ENCODE assay signal across 8 mouse cellular contexts in the genomic region with DNA sequence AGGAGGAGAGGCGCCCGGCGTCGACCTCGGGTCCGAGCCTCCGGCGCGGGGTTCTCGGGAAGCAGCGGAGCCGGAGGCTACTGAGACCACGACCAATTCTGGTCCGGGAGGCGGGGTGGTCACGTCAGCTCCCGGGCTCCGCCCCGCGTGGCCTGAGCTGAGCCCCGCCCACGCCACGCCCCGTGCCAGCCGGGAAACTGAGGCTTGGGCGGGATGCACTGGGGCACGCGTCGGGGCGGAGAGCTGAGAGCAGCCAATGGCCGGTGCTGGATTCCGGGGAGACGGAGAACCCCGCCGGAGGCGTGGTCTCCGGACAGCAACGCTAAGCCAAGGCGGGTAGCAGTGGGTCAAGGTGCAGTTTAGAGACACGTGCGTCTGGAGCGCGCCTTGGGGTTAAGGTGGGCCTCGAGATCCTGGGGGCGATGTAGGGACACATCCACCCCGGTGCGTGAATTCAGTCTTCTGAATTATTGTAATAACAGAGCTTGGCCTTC. TPM values are rescaled to one million over a fixed set of nuclear protein-coding genes. Genes with fewer than 3 reads are reported as not detected.
DNase-seq lines count a peak whose midpoint lies in the region; ATAC-seq and TF ChIP-seq lines count a peak whose summit lies in the region.

A gene (minus strand): TSS at position 133 of the 494 bp plus-strand sequence.

- H3K9me3 ChIP-seq in hindbrain, embryonic 10.5 days, result no peaks in the 10 kb centered on the region

- ATAC-seq in neutrophil, adult 5-6 weeks (ENCODE audit: extremely low read depth, insufficient number of reproducible peaks, low FRiP score, poor library complexity, severe bottlenecking), result no peak

- peaks cover 37% of the 10 kb centered on the region for H3K4me1 ChIP-seq in hindbrain, embryonic 10.5 days (replicated peaks)
- H3K4me1 ChIP-seq in lung, adult 2 months (ENCODE audit: control insufficient read depth, insufficient read depth, low read length), result no peaks in the 10 kb centered on the region

- H3K36me3 ChIP-seq in hindbrain, embryonic 10.5 days, result peaks cover 25% of the 10 kb centered on the region

- TF ChIP-seq CTCF in lung, adult 2 months (IDR thresholded peaks at IDR 0.05; ENCODE audit: insufficient read depth, low read length), result no peak

- H3K27me3 ChIP-seq in hindbrain, embryonic 10.5 days (ENCODE audit: insufficient read depth, poor library complexity, severe bottlenecking), result no peaks in the 10 kb centered on the region; the same call in 1 of the 2 replicates

- WGBS in hindbrain, embryonic 10.5 days, result under 1% methylated on average over 47 of the region's 47 CpGs
- 1% methylated on average over 46 of the region's 47 CpGs for WGBS in lung, adult 2 months

- H3K27ac ChIP-seq in hindbrain, embryonic 10.5 days, result peak within 1 kb of the TSS; percentile 91

- no peak; the same call in 1 of the 2 replicates for TF ChIP-seq POLR2A in lung, adult 2 months (IDR thresholded peaks at IDR 0.05; ENCODE audit: borderline replicate concordance, extremely low read depth, low read depth, low read length)

- peak within 1 kb of the TSS; percentile 94 for H3K4me3 ChIP-seq in hindbrain, embryonic 10.5 days
- H3K4me3 ChIP-seq in lung, adult 2 months (replicated peaks; ENCODE audit: extremely low read depth, low read depth, low read length), result peak within 1 kb of the TSS; percentile 65

- peak; percentile 89 for DNase-seq in NIH3T3 (ENCODE audit: low read depth)
- DNase-seq in cerebellum, postnatal 14 days, result peak; percentile 68 to 75
- peak; percentile 76 to 86 for DNase-seq in frontal cortex, postnatal 10 days (ENCODE audit: low spot score in 2 of 2)
- DNase-seq in hindbrain, embryonic 10.5 days (ENCODE audit: low spot score), result peak; percentile 89
- peak; percentile 75 to 78 for DNase-seq in layer of hippocampus, adult 8-10 months (ENCODE audit: low spot score in 2 of 2)
- DNase-seq in lung, adult 2 months, result peak; percentile 83
- peak; percentile 72 for DNase-seq in thymus, postnatal 14 days

RNA-seq across cellular contexts. Expression of the gene that starts here (rescaled TPM):
- 115 and 149 TPM in 2 replicates for polyA plus RNA-seq in hindbrain, embryonic 10.5 days (2016; fragmentation: Nextera tagmentation; extraction: Ambion mirVana)
- total RNA-seq in layer of hippocampus, adult 8-10 months (2022), result 10 to 100 TPM; 37.8 to 57.7 (median 47.1) TPM
- 166 and 199 TPM in 2 replicates for polyA plus RNA-seq in lung, adult 2 months (2012; rRNA removed)
- 18.0 and 20.4 TPM in 2 replicates for total RNA-seq in neutrophil, adult 5-6 weeks (2017)
